Mouse (Mus musculus) left cerebral cortex, postnatal 14 days (tissue): ENCODE data around the gene Rab5c. TPM values are rescaled to one million over a fixed set of nuclear protein-coding genes. Genes with fewer than 3 reads are reported as not detected.

Source experiments
- DNase-seq, 2 experiments: peaks; one replicate each; pipeline ENCODE4 v3.0.0; 2021 to 2022; ENCODE audit warnings: low spot score in 2 of 2, mixed read lengths in 1 of 2
- intact Hi-C: fragments of 180-260 bp; cut with DNase I; formaldehyde crosslinking; loops from one replicate; pipeline ENCODE4 v1.15.1; 2025
- total RNA-seq, 2 experiments: library from RNA; stranded (reverse); gene quantifications; 2 replicates each; pipeline ENCODE4 v1.2.3; 2021

Gene Rab5c
- total RNA-seq, 2 experiments from 2014 or later = 159 to 161 TPM

DNA sequence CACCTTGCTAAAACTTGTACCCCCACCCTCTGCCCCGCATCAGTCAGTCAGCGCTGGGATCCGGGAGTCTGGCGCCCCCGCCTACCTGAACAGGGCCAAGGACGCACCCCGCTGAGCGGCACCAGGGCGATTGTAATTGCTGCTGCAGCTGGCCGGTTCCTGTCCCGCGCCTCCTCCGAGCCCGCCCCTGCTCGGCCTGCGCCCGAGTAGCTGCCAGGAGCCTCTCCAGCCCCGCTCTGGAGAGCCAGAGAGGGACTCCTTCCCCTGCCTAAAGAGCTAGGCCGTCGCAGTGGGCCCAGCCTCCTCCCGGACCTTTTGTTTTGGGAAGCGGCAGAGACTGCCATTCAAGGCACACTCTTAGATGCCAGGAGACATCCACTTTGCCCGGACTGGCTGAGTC is 64.8 kb downstream of the Rab5c start:
- no peak for DNase-seq
- intact Hi-C loops = no loop called here

DNA sequence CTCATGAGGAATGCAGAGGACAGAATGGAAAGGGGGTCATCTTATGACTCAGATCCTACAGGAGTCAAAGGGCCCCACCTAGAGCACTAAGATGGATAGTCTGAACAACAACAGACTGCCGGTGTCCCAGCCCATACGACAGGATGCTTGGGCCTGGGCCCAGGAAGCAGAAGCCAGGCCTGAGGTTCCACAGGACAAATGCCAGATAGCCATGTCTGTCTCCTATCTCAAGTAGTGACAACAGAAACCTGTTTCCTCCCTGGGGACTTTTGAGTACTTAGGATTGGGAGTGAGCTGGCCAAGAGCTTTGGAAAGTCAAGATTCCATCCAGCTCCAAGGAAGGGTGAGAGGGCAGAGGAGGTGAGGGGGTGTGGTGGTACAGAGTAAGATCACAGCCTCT is 66.1 kb downstream of the Rab5c start:
- intact Hi-C loops = no loop called here
- no peak for DNase-seq

DNA sequence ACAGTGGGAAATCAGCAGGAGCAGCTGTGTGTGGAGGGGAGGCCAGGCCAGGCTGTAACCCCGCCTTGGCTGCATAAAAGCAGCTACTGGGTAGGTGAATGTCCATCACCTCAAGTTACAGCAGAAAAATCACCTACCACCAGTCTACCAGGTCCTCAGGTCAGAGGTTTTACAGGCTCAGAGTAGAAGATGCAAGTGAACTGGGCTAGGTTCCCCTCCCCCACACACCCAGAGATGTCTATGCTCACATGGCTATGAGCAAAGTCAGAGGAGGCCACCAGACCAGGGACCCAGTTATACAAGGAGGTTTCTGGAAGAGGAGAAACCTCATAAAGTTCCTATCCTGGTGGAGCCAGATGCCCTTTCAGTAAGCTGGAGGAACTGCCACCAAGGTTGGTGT is 67.0 kb downstream of the Rab5c start:
- DNase-seq = no peak
- intact Hi-C loops = no loop called here

Other genes with a start within 250 kb of the Rab5c start
- 100 to 1,000 TPM; 116 to 121 TPM for gene Acly, start 210.2 kb downstream of the Rab5c start, total RNA-seq
- under 1 TPM; 0.40 to 0.51 TPM for gene Ttc25, start 192.6 kb downstream of the Rab5c start, total RNA-seq
- gene Cnp, start 163.3 kb downstream of the Rab5c start, total RNA-seq = 100 to 1,000 TPM; 158 to 245 TPM
- 10 to 100 TPM; 23.9 to 25.4 TPM for gene Nkiras2, start 119.0 kb downstream of the Rab5c start, total RNA-seq
- 100 to 1,000 TPM; 239 to 244 TPM for gene Dnajc7, start 118.0 kb downstream of the Rab5c start, total RNA-seq
- under 1 TPM; 0.19 to 0.33 TPM for gene Zfp385c, start 45.8 kb downstream of the Rab5c start, total RNA-seq
- 1 to 10 TPM; 1.9 to 2.0 TPM for gene Dhx58, start 33.9 kb downstream of the Rab5c start, total RNA-seq
- gene Kat2a, start 25.8 kb downstream of the Rab5c start, total RNA-seq = 10 to 100 TPM; 63.2 to 64.1 TPM
- not detected for gene Hspb9, start 24.4 kb downstream of the Rab5c start, total RNA-seq
- 10 to 100 TPM; 10.1 to 13.7 TPM for gene Kcnh4, start 21.7 kb upstream of the Rab5c start, total RNA-seq
- gene Hcrt, start 24.7 kb upstream of the Rab5c start, total RNA-seq = not detected
- 1 to 10 TPM; 5.3 to 6.5 TPM for gene Ghdc, start 32.7 kb upstream of the Rab5c start, total RNA-seq
- 10 to 100 TPM; 14.6 to 19.9 TPM for gene Stat5b, start 112.5 kb upstream of the Rab5c start, total RNA-seq
- gene Stat5a, start 121.1 kb upstream of the Rab5c start, total RNA-seq = 1 to 10 TPM; 2.5 to 2.6 TPM
- gene Stat3, start 201.3 kb upstream of the Rab5c start, total RNA-seq = 10 to 100 TPM; 32.9 to 34.2 TPM
- gene Cavin1, start 232.7 kb upstream of the Rab5c start, total RNA-seq = 10 to 100 TPM; 19.8 to 23.2 TPM